Mouse (Mus musculus) small intestine, adult 2 months (tissue): Measurements from ENCODE around the gene Noct.

Source experiments
- CTCF ChIP-seq: fragments of 200-500 bp; IDR thresholded peaks from 2 replicates; pipeline ENCODE4 v1.5.1; 2012; ENCODE audit warnings: low read depth, mild to moderate bottlenecking, control low read depth, inconsistent platforms, low read length, moderate library complexity, mixed read lengths; ENCODE audit not compliant: insufficient replicate concordance, insufficient read length; ENCODE audit errors: extremely low read depth
- POLR2A ChIP-seq: fragments of 200-500 bp; IDR thresholded peaks from 2 replicates; pipeline ENCODE4 v1.6.1; 2012; ENCODE audit warnings: low read depth, mild to moderate bottlenecking, control low read depth, inconsistent platforms, low read length, moderate library complexity

GRCm38 (mm10) chr3:51204441-51204840 is 19.8 kb upstream of the Noct start:
- TF ChIP-seq CTCF (peak; percentile 42; the same call in 1 of the 2 replicates), POLR2A (no peak)
